In genomic region chr1:74857201-74857600, GRCm38 (mm10) we compare ENCODE assay signal across 12 mouse cellular contexts. TPM values are rescaled to one million over a fixed set of nuclear protein-coding genes. Genes with fewer than 3 reads are reported as not detected.
DNase-seq lines count a peak whose midpoint lies in the region; ATAC-seq lines count a peak whose summit lies in the region.
"Had no signal": no experiment of that assay in that cellular context is flagged by ENCODE, and none has a peak within 500 bp of the region (broad histone marks: within the 10 kb centered on the region; RNA-seq: fewer than 3 reads in every experiment).

No protein-coding gene starts in this region.

- H3K4me1 ChIP-seq in embryonic facial prominence, embryonic 12.5 days = peaks cover 19% of the 10 kb centered on the region
- peaks cover 41% of the 10 kb centered on the region for H3K4me1 ChIP-seq in hindbrain, embryonic 15.5 days (replicated peaks)

- 0 out of 2 replicates have a peak overlapping the region, but pooled peaks have one; percentile 99 for H3K4me2 ChIP-seq in embryonic facial prominence, embryonic 12.5 days (replicated peaks)
- peak overlapping the region; percentile 82 for H3K4me2 ChIP-seq in hindbrain, embryonic 15.5 days

- peaks cover 78% of the 10 kb centered on the region for H3K27me3 ChIP-seq in embryonic facial prominence, embryonic 12.5 days
- H3K27me3 ChIP-seq in hindbrain, embryonic 15.5 days = no peaks in the 10 kb centered on the region

- ATAC-seq in embryonic facial prominence, embryonic 12.5 days (ENCODE audit: insufficient number of reproducible peaks, insufficient read depth, low FRiP score, low TSS enrichment) = no peak
- ATAC-seq in hindbrain, embryonic 15.5 days (ENCODE audit: low FRiP score, low read depth) = no peak

- no peak overlapping the region for H3K9ac ChIP-seq in embryonic facial prominence, embryonic 12.5 days
- peak overlapping the region; percentile 98 for H3K9ac ChIP-seq in hindbrain, embryonic 15.5 days

- H3K36me3 ChIP-seq in embryonic facial prominence, embryonic 12.5 days = no peaks in the 10 kb centered on the region
- no peaks in the 10 kb centered on the region for H3K36me3 ChIP-seq in hindbrain, embryonic 15.5 days

- 3% methylated on average over 20 of the region's 20 CpGs for WGBS in embryonic facial prominence, embryonic 12.5 days
- 2% methylated on average over 20 of the region's 20 CpGs for WGBS in hindbrain, embryonic 15.5 days

- peak; percentile 33 to 48 for DNase-seq in left cerebral cortex, postnatal 36 days (ENCODE audit: low spot score in 2 of 2)
- DNase-seq in left cerebral cortex, adult 8-10 months (ENCODE audit: low spot score in 2 of 2) = no peak
- DNase-seq in right cerebral cortex, postnatal 10 days (ENCODE audit: low spot score in 2 of 2) = peak; percentile 43 to 55
- DNase-seq in thymus, postnatal 4 days = no peak
- DNase-seq in ovary, postnatal 14 days (ENCODE audit: low spot score) = no peak
- DNase-seq: kidney, postnatal 14 days; thymus, postnatal 14 days had no signal

- H3K27ac ChIP-seq in embryonic facial prominence, embryonic 12.5 days = no peak overlapping the region
- H3K27ac ChIP-seq in hindbrain, embryonic 15.5 days (replicated peaks) = 0 out of 2 replicates have a peak overlapping the region, but pooled peaks have one; percentile 81

- H3K9me3 ChIP-seq in embryonic facial prominence, embryonic 12.5 days = no peaks in the 10 kb centered on the region
- no peaks in the 10 kb centered on the region for H3K9me3 ChIP-seq in hindbrain, embryonic 15.5 days

- intact Hi-C loops in left cerebral cortex, postnatal 36 days (cut with DNase I) = no loop called here

- no peak overlapping the region for H3K4me3 ChIP-seq in embryonic facial prominence, embryonic 12.5 days
- H3K4me3 ChIP-seq in hindbrain, embryonic 15.5 days = peak overlapping the region; percentile 88

RNA-seq across cellular contexts. Expression of gene Cdk5r2, which starts 2.5 kb away (rescaled TPM):
- total RNA-seq in left cerebral cortex, postnatal 36 days (2021) = 100 to 1,000 TPM; 384 to 481 TPM
- total RNA-seq in left cerebral cortex, adult 8-10 months (2022) = 100 to 1,000 TPM; 264 to 303 (median 291) TPM
- polyA plus RNA-seq in embryonic facial prominence, embryonic 12.5 days (2016; fragmentation: Nextera tagmentation; extraction: Ambion mirVana) = 0.31 and 0.47 TPM in 2 replicates
- 11.1 and 12.4 TPM in 2 replicates for polyA plus RNA-seq in hindbrain, embryonic 15.5 days (2015; fragmentation: Nextera tagmentation; extraction: Ambion mirVana)
- total RNA-seq: common myeloid progenitor, adult 5-6 weeks; granulocyte monocyte progenitor cell, adult 5-6 weeks had no signal
- polyA plus RNA-seq: liver, embryonic 16.5 days had no signal

RNA-seq across cellular contexts. Expression of gene Fev, which starts 28.0 kb away (rescaled TPM):
- total RNA-seq in left cerebral cortex, postnatal 36 days (2021) = not detected
- under 1 TPM in 1 of 4 experiments, not detected in 3; 0.37 TPM for total RNA-seq in left cerebral cortex, adult 8-10 months (2022)
- 0.32 and 0.56 TPM in 2 replicates for polyA plus RNA-seq in embryonic facial prominence, embryonic 12.5 days (2016; fragmentation: Nextera tagmentation; extraction: Ambion mirVana)
- polyA plus RNA-seq in hindbrain, embryonic 15.5 days (2015; fragmentation: Nextera tagmentation; extraction: Ambion mirVana) = 3.5 and 5.0 TPM in 2 replicates
- total RNA-seq: common myeloid progenitor, adult 5-6 weeks; granulocyte monocyte progenitor cell, adult 5-6 weeks had no signal
- polyA plus RNA-seq: liver, embryonic 16.5 days had no signal

RNA-seq across cellular contexts. Expression of gene Cryba2, which starts 35.7 kb away (rescaled TPM):
- total RNA-seq in left cerebral cortex, postnatal 36 days (2021) = 1 to 10 TPM in 1 of 2 experiments, not detected in 1; 1.2 TPM
- under 1 TPM in 1 of 4 experiments, not detected in 3; 0.58 TPM for total RNA-seq in left cerebral cortex, adult 8-10 months (2022)
- polyA plus RNA-seq in embryonic facial prominence, embryonic 12.5 days (2016; fragmentation: Nextera tagmentation; extraction: Ambion mirVana) = 8.4 and 16.1 TPM in 2 replicates
- polyA plus RNA-seq in hindbrain, embryonic 15.5 days (2015; fragmentation: Nextera tagmentation; extraction: Ambion mirVana) = 1.8 and 2.9 TPM in 2 replicates
- total RNA-seq: common myeloid progenitor, adult 5-6 weeks; granulocyte monocyte progenitor cell, adult 5-6 weeks had no signal
- polyA plus RNA-seq: liver, embryonic 16.5 days had no signal

Comparison
In these comparisons a context has a peak if more than half of its experiments do, and no peak if none do; other contexts are left out.
1. DNase-seq: peak in left cerebral cortex, postnatal 36 days (2 of 2) and right cerebral cortex, postnatal 10 days (2 of 2); none in left cerebral cortex, adult 8-10 months (0 of 2), thymus, postnatal 4 days (single experiment) and ovary, postnatal 14 days (single experiment).